Mouse (Mus musculus) liver, embryonic 14.5 days (tissue): ENCODE data around the gene C1qa.

Experiments
- CTCF ChIP-seq: IDR thresholded peaks from 2 replicates; pipeline ENCODE4 v1.5.1; 2016; ENCODE audit warnings: antibody characterized with exemption, low read depth, control low read depth
- EP300 ChIP-seq: IDR thresholded peaks from 2 replicates; pipeline ENCODE4 v1.6.1; 2016; ENCODE audit warnings: antibody characterized with exemption, low read depth

DNA sequence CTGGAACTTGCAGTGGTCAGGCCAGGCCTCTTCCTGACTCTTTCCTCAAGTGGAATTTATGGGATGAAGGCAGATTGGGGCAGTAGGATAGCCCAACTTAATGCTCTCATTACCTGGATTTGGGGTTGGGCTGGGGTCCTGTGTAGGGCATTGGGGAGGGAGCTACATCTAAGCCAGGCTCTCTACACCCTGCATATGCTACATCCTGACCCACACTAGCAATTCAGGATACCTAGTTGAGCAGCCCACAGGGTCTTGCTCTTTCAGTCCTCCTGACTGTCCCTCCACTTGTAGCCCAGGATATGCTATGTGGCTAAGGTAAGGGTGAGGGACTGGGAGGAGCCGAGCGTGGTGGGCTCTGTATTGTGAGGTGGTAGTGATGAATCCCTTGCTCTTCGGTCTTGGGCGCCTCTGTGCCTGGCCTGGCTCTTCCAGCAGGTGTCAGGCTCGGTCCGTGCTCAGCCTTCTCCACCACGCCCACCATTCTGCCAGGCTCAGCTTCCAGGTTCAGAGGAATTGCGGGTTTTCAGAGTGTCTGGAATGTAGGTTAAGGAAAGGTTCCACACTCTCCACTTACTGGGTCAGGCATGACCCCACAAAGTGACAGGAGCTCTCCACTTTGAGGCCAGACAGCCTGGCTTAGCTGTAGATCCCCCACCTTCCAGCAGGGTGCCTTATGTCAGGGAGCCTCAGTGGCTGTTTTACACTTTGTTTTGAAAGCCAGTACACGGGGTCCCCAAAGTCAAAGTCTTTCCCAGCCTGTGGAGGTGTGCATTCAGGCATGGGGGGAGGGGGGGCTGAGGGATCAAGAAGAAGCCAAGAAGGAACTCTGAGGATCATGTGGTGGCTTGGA is 4.7 kb downstream of the C1qa start:
- peak; percentile 66 for TF ChIP-seq CTCF
- no peak for TF ChIP-seq EP300
